Mouse (Mus musculus) kidney, adult 18-20 months (tissue): ENCODE measurements around the gene Nr2c2.

Source experiments
- DNase-seq: peaks from one replicate; pipeline ENCODE4 v3.0.0; 2021

The Nr2c2 gene

DNA sequence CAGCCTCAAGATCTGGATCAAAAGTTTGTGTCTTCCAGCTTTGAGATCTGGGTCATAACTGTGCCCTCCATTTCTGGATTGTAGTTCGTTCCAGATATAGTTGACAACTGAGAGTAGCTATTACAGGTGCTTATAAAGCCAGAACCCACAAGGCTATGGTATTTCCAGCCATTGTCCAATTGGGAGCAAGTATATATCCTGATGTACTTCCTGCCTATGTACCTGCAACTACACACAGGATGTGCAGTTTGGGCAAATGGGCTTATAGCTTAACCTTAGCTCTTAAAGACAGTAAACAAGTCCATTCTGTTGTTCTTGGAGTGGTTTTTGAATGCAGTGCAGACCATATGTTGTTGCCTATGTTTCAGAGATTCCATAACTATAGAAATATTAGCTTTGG lies 40.3 kb downstream of the Nr2c2 start:
- no peak for DNase-seq

DNA sequence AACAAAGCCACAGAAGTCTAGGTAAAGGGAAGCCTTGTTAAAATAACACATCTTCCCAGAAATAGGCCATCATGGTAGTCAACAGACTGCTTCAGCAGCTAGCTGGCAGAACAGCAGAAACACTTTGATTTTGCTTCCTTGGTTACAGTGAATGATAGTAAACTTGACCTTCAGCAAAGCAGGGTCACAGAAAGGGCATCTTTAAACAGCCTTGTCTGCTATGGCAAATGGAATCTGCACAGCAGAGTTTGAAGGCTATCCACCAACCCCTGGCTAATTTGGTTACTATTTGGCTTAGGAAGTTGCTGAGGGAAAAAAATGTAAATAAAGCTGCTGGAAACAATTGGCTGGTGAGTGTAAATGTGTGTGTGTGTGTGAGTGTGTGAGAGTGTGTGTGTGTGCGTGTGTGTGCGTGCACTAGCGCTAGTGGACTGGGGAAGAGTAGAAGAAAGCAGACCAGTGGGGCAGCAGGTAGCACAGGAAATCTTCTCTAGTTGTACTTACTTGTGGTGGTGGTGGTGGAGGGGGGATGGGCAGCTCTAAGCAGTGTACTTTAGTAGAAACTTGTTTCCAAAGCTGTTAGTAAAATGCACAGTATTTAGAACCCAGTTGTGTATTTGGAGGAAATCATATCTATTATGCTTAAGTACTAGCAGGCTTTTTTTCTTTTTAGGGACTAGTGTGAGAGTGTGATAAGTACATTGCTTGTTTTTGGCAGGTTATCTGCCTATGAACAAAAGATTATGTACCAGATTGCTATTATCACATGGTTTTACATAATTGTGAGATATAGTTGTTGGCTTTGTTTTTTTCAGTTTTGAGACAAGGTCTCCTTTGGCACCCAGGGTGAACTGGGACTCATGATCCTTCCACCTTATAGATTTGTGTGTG lies 41.1 kb downstream of the Nr2c2 start:
- no peak for DNase-seq

DNA sequence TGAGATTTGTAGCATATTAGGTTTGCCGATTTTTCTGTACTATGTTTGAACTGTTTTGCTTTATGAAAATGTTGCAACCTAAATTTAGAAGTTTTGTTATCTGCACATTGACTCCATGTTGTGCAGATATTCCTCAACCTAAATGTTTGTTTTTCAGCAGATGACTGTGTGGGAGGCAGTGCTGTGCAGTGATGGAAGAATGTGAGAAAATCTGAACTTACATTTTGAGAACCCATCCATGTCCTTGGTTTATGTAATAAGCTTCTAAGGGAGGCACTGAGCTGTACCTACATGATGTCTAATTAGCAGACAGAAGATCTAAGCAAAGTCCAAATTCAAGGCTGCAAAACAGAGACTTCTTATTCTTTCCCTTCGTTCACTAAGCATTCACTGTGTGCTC lies 42.4 kb downstream of the Nr2c2 start:
- no peak for DNase-seq

DNA sequence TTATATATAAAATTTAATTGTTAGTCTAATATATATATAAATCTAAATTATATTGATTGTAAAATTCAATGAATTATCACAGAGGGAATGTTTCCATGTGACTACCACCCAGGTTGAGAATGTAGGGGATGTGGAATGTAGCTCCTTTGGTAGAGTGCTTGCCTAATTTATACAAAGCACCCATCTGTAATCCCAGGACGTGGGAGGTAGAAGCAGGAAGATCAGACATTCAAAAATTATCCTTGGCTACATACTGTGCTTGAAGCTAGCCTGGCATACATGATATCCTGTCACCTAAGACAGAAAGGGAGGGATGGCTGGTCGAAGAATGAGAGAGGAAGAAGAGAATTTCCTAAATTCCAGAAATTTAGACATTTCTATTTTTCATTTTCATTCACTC lies 45.2 kb downstream of the Nr2c2 start:
- DNase-seq, result no peak

DNA sequence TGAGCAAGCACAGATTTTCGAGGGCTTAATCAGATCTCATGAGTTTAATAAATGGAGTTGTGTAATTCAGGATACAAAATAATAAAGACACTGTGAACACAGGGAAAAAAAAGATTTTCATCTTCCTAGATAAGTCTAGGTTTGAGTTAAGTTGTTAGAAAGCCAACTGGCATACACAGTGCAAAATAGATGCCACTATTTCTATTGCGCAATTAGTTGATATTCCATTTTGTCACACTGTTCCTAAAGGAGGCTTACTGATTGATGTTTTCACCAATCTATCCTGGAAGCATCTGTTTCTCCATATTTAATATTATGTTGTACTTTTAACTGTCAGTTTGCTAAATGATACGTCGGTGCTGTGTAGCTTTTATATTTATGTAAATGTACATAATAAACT lies 54.7 kb downstream of the Nr2c2 start:
- DNase-seq, result no peak

DNA sequence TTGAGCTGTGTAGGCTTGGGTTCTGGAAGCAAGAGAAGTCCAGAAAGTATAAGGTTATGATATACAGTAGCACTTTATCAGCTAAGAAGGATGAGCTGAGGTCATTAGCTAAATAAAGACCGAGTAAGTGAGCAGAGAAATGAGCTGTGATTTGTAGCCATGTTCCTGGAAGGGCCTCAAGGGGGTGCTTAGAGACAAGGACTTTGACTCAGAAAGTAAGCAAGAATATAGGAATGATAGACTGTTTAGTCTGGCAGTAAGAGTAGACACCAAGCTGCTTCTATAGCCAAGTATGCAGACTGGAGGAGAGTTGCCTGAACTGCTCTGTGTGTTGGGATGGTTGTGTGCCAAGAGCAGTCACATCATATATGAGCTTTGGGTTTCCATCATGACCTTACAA lies 62.6 kb downstream of the Nr2c2 start:
- no peak for DNase-seq

DNA sequence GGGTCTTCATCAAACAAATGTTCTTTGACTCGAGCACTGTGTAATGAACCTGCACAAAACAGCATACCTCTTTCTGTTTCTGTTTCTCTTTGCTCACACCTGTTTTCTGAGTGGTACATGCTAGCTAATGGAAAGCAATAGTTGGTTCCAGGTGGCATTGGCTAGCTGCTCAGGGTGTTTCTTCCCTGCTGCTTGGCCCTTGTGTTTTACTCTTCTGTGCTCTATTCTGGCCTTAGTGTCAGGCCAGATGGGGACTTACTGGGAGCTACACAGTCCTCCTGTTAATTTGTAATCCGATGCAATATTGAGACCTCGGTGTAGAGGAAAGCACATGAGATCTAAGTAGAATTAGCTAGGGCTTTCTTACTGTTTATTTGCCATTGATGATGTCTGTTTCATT lies 67.6 kb downstream of the Nr2c2 start:
- no peak for DNase-seq

DNA sequence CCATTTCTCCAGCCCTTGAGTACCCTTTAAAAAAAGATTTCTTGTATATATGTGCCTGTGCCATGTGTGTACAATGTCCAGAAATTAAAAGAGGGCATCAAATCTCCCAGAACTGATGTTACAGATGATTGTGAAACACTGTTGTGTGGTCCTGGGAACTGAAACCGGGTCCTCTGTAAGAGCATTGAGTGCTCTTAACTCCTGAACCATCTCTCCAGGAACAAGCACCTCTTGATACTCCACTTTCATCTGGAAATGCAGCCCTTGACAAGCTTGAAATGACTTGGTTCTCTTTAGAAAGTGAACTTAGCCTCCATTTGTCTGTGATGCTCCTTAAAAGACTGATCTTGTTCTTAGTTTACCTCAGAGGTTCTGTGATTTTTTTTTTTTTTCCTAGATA lies 71.5 kb downstream of the Nr2c2 start:
- DNase-seq, result no peak

DNA sequence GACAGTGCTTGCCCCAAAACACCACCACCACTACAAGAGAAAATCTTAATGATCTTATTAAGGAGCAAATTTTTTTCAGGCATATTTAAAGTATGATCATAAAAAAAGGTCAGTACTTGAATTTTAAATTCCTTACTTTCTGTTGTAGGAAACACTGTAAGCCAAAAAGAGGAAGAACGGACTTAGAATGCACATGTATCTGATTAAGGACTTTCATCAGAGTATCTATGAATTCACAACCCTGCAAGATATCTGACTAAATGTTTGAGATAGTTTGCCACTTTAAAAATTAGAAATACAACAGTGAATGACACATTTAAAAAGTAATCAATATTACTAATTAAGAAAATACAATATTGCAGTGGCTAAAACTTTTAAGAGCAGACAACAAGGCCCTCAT lies 85.3 kb downstream of the Nr2c2 start:
- no peak for DNase-seq

DNA sequence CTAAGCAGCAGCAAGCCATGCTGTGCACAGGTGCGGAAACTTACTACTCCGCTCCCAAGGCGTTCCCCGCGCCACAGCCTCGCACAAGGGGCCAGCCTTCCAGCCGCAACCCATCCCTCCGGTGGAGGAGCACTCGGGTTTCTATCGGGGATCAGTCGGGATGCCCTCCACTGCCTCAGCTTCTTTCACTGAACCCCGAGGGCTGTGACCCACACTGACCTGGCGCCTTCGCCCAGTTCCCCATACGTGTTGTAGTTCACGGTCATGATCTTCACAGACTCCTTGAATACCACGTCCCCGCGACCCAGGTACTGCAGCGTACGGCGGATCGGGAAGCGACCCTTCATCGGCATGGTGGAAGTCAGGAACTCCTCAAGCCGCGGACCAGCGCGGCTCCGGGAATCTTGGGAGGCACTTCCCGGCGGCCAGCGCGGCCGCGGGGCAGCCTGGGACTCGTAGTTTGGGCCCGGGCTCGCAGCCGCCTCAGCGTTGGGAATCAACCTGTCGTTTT lies 92.5 kb downstream of the Nr2c2 start, which contains the start of gene Mrps25:
TSS of gene Mrps25 (minus strand) at position 413 of the 511 bp plus-strand sequence.
- DNase-seq, result peak; percentile 81

DNA sequence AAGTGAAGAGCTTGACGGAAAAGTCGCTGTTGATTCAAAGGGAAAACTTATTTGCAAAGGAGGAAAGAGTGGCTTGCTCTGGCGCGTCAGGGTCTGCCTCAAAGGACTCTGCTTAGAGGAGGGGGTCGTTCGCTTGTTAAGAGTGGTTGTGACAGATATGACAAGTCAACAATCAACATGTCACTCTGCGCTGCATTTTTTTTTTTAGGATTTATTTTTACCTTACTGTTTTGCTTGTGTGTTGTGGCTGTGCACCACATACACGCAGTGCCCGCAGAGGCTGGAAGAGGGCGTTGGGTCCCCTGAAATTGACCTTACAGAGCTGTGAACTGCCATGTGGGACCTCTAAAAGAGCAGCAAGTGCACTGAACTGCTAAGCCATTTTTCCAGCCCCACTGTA lies 93.0 kb downstream of the Nr2c2 start:
- DNase-seq, result no peak

DNA sequence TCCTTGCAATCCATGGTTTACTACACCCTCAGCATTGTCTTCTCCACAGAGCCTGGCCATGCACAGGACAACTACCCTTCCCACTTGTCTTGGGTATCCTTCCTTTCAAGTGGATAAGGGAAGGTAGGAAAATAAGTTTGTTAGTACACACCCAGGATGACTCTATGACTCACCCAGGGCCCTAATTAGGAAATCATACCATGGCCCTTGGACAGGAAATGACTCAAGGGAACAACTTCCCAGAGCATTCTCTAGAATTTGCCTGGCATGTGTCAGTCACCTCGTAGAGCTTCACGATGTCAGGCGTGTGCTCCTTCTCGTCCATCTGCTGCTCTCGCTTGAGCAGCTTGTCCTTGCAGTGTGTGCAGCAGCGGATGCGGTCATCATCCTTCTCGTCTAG lies 108.2 kb downstream of the Nr2c2 start:
- DNase-seq, result no peak

DNA sequence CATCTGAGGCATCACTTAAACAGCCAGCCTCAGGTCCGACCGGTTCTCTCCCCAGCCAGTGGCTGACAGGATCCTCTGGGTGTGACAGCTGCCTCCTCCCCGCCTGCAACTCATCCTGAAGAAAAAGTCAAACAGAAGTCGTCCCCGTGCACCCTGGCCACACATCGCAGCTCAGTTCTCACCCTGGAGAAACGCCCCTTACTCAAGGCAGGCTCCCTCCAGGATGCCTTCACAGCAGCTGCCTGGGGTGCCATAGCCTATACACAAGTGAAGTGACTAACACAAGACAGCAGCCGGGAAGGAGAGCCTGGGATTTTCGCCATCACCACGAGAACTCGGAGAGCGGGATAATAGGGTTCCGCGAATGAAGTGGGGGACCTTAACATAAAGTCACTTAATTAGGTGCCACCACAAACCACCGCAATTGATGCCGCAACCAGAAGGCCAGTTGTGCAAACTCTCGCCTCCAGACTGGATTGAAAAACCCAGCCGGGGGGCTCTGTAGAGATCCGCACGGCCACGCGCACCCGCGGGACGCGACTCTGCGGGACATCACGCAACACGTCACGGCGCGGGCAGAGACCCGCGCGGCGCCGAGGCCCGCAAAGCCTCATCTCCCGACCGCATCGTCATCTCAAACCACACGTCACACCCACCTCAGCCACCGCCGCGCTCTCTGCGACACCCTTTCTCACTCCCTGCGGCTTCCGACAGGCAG lies 123.0 kb downstream of the Nr2c2 start:
- no peak for DNase-seq

DNA sequence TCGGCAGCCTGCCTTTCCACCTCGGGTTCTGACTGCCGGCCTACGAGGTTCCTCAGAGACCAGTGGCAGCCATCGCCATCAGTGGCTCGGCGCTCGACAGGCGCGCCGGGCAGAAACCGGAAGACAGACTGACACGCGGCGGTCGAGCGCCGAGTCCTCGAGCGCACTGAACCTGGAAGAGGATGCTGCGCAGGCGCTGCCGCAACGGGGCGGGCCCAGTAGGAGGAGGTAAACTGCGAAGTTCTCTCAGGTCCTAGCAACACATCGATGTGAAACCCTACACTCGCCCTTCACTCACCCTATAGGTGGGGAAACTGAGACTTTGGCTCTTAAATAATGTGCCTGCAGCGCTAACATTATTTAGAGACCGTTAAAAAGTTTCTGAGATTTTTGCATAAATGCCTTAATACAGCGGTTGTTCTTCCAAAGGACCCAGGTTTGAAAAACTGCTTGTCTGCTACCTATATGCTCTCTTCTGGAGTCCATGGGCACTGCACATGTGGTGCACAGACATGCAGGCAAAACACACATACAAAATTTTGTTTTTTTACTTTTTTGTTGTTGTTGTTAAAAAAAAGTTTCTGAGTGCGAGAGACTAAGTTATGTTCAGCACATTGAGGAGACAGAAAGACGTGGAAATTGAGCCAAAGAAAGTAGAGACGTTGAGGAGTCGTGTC lies 123.7 kb downstream of the Nr2c2 start, which contains the start of gene Rbsn:
TSS of gene Rbsn (minus strand) at position 153 of the 677 bp plus-strand sequence.
- DNase-seq, result peak; percentile 91

DNA sequence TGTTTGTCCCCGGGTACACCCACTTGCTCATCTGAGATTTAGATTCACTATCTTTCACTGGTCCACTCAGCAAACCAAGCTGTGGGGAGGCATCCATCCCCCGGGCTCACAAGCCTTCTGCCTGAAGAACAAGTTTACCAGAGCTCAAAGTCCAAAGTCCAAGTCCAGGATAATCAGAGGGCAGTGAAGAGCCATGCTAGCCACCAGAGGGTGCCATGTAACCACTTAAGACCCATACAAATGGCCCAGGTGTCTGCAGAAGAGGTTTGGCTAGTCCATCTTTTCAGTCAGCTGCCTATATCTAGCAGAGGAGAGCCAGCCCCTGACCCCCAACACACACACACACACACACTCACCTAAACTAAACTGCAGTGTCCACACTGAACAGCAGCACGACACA lies 128.3 kb downstream of the Nr2c2 start:
- peak; percentile 74 for DNase-seq

DNA sequence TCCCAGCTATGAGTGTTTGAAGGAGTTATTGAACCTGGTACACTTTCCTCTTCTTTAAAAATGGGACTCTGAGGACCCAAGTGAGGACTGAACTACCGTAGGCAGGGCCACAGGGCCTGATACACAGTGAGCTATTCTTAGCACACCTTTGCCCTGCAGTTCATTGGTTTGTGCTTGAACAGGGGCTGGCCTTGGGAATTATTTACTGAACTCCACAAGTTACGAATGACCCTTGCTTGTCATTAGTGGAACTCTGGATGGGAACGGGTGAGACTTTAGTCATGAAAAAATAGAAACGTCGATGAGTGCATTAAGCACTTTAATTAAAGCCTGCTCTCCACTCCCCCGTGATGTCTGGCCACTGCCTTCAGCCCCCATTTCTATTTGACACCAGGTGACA lies 130.4 kb downstream of the Nr2c2 start:
- peak; percentile 43 for DNase-seq

DNA sequence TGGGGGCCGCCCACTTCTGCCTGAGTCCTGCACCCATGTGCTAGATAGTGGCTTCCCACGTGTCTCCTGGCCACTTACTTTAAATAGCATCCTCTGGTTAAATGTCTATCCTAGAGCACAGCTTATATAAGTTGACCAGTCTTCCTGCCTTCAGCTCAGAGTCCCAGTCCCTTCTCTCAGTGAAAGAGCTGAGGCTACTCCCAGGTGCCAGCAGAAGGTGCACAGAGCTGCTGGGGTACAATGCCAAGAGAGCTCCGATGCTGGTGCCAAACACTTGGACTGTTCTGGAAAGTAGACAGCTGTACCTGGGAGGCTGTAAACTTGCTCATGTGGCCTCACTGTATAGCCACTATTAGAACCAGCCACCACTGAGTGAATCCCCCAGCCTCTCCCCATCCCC lies 130.8 kb downstream of the Nr2c2 start:
- no peak for DNase-seq
